Mouse (Mus musculus): Measurements from ENCODE around the gene Ankfn1. TPM values are rescaled to one million over a fixed set of nuclear protein-coding genes. Genes with fewer than 3 reads are reported as not detected.

Gene Ankfn1
- polyA plus RNA-seq, 1 experiment from 2014 or later, result 4.4 TPM

DNA sequence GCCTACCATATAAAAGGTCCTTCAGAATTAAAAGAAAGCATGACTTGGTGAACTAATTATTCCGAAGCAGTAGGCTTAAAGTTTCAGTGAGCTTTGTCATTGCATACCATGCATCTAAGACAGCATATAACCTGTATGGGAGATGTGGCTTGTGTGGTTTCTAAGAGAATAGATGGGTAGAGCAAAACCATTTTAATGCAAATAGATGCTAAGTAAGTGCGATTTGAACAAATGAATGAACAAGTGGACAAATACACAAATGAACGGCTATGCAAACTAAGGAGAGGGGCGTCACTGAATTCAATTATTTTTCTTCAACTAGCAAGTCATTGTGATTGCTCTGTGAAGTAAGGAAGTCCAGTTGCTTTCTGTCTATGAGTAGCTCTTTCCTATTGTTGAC lies 198.3 kb downstream of the Ankfn1 start:
- no peak for ATAC-seq (replicated peaks; ENCODE audit: low FRiP score)
- 61% methylated on average over 4 of the region's 4 CpGs for WGBS
- Histone ChIP-seq H3K27me3 (ENCODE audit: control insufficient read depth, insufficient read depth, low read length) (no peaks in the 10 kb centered on the region), H3K9me3 (ENCODE audit: control insufficient read depth, low read length) (no peaks in the 10 kb centered on the region), H3K36me3 (ENCODE audit: control insufficient read depth, insufficient read depth, low read length) (no peaks in the 10 kb centered on the region), H3K4me3 (ENCODE audit: low read depth, low read length) (no peak overlapping the region), H3K4me1 (replicated peaks; ENCODE audit: control insufficient read depth, insufficient read depth, low read length) (no peaks in the 10 kb centered on the region), H3K4me2 (ENCODE audit: low read depth, low read length, severe bottlenecking) (no peak overlapping the region), H3K9ac (ENCODE audit: low read length) (no peak overlapping the region), H3K27ac (ENCODE audit: low read depth, low read length) (no peak overlapping the region)
- no peak for DNase-seq (ENCODE audit: low spot score)

DNA sequence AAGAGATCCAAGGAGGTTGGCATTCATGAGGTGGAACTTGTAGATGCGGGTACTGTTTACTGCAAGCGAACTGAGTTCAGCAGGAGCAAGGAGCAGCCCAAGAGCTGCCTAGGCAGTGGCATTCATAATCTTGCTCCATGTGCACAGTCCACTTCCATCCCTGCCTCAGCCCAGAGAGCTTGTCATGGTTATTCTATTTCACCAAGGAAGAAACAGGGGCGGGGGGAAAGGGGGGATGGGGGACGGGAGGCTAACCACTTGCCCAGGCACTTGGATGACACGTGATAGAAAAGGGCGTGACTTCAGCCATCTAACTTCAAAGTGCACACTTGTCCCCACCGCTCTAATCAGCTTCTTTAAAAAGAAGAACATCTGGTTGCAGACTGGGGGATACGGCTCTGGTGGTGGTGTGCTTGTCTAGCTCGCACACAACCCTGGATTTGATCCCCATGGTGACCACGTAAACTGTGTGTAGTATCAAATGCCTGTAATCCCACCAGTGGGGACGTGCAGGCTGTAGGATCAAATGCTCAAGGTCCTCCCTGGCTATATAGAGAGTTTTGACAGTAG lies 203.1 kb downstream of the Ankfn1 start:
- Histone ChIP-seq H3K27me3 (ENCODE audit: control insufficient read depth, insufficient read depth, low read length) (no peaks in the 10 kb centered on the region), H3K9me3 (ENCODE audit: control insufficient read depth, low read length) (no peaks in the 10 kb centered on the region), H3K4me1 (replicated peaks; ENCODE audit: control insufficient read depth, insufficient read depth, low read length) (0 out of 2 replicates have a peak, but pooled peaks cover under 1% of the 10 kb centered on the region), H3K9ac (ENCODE audit: low read length) (no peak overlapping the region), H3K36me3 (ENCODE audit: control insufficient read depth, insufficient read depth, low read length) (no peaks in the 10 kb centered on the region), H3K4me2 (ENCODE audit: low read depth, low read length, severe bottlenecking) (no peak overlapping the region), H3K4me3 (ENCODE audit: low read depth, low read length) (no peak overlapping the region), H3K27ac (ENCODE audit: low read depth, low read length) (no peak overlapping the region)
- no peak for ATAC-seq (replicated peaks; ENCODE audit: low FRiP score)
- WGBS, result 73% methylated on average over 11 of the region's 11 CpGs
- no peak for DNase-seq (ENCODE audit: low spot score)

DNA sequence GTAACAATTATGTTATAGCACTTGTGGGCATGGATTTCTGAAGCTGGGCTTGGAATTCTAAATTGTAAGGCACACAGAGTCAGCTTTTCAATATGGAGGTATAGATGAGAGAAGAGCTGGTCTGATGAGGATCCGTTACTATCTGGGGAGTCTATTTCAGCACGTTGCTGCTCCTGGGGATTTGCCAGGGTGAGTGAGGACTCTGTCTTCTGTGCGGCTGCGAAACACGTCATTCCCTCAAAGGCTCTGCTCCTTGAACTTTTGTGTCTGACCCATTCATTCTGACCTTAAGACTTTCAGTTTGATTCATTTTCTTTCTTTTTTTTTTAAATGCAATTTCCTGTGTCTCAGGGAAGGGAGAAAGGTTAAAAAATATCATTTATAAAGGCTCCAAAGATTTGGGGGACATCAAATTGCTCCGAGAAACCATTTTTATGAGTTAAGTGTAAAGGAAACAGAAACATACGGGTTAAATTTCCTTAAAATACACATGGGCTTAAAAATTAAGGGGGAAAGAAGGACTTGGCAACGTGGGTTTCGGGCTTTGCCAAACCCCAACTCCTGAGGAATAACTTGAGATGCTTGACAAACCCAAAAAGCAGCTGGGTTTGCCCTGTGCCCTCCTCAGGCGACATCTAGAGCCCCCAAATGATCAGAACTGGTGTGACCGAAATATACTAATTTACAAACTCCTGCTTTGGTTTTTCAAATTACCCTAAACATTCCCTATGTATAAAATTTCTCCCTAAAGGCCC lies 207.9 kb downstream of the Ankfn1 start:
- 78% methylated on average over 11 of the region's 11 CpGs for WGBS
- no peak for ATAC-seq (replicated peaks; ENCODE audit: low FRiP score)

DNA sequence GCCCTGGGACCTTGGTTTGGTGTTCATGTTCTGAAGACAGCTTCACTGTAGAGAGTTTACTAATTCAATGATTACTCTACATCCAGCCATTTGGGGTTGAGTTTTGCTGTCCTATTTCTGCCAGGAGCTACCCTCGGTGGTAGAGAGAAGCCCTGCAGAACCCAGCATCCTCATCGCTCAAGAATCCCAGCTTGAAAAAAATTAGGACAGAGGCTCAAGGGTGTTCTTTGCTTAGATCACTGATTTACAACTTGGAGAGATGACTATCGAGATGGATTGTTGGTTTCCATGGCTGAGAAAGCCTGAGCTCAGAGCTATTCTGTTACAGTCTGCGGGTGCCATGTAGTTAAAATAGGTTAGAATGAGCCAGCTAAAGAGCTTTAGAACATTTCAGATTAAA lies 209.2 kb downstream of the Ankfn1 start:
- no peak overlapping the region for H3K9ac ChIP-seq (ENCODE audit: low read length)
- 93% methylated on average over 4 of the region's 4 CpGs for WGBS
- H3K9me3 ChIP-seq (ENCODE audit: control insufficient read depth, low read length), result no peaks in the 10 kb centered on the region
- ATAC-seq (replicated peaks; ENCODE audit: low FRiP score) (no peak), DNase-seq (ENCODE audit: low spot score) (no peak)
- 0 out of 2 replicates have a peak, but pooled peaks cover 2% of the 10 kb centered on the region for H3K4me1 ChIP-seq (replicated peaks; ENCODE audit: control insufficient read depth, insufficient read depth, low read length)
- no peak overlapping the region for H3K4me3 ChIP-seq (ENCODE audit: low read depth, low read length)
- H3K27ac ChIP-seq (ENCODE audit: low read depth, low read length), result no peak overlapping the region
- H3K4me2 ChIP-seq (ENCODE audit: low read depth, low read length, severe bottlenecking), result no peak overlapping the region
- H3K27me3 ChIP-seq (ENCODE audit: control insufficient read depth, insufficient read depth, low read length), result no peaks in the 10 kb centered on the region
- H3K36me3 ChIP-seq (ENCODE audit: control insufficient read depth, insufficient read depth, low read length), result no peaks in the 10 kb centered on the region

More for the DNA sequence above, 207.9 kb downstream of the Ankfn1 start:
- Histone ChIP-seq H3K9ac (ENCODE audit: low read length) (no peak overlapping the region), H3K4me1 (replicated peaks; ENCODE audit: control insufficient read depth, insufficient read depth, low read length) (0 out of 2 replicates have a peak, but pooled peaks cover 2% of the 10 kb centered on the region), H3K4me3 (ENCODE audit: low read depth, low read length) (no peak overlapping the region), H3K4me2 (ENCODE audit: low read depth, low read length, severe bottlenecking) (no peak overlapping the region), H3K9me3 (ENCODE audit: control insufficient read depth, low read length) (no peaks in the 10 kb centered on the region), H3K36me3 (ENCODE audit: control insufficient read depth, insufficient read depth, low read length) (no peaks in the 10 kb centered on the region), H3K27ac (ENCODE audit: low read depth, low read length) (no peak overlapping the region), H3K27me3 (ENCODE audit: control insufficient read depth, insufficient read depth, low read length) (no peaks in the 10 kb centered on the region)
- DNase-seq (ENCODE audit: low spot score), result no peak

DNA sequence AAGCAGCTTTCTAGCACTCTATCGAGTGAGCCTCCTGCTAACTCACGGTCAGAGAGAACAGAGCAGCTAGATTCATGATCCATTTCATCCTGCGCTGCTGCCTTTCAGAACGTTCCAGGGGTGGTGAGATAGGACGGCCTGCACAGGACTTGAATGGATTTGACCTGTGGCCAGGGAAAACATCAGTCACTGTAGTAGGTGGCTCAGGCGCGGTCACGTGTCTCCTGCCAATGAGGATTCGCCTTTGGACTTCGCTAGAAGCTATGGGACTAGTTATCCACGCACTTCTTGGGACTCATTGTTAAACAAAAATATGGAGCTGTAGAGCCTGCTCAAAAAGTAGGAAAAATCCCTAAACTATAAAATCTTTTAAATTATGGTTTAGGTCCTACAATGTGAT lies 226.0 kb downstream of the Ankfn1 start:
- 90% methylated on average over 11 of the region's 11 CpGs for WGBS
- DNase-seq (ENCODE audit: low spot score) (peak; percentile 29), ATAC-seq (replicated peaks; ENCODE audit: low FRiP score) (no peak)
- no peak overlapping the region for H3K4me3 ChIP-seq (ENCODE audit: low read depth, low read length)
- H3K4me2 ChIP-seq (ENCODE audit: low read depth, low read length, severe bottlenecking), result no peak overlapping the region
- H3K36me3 ChIP-seq (ENCODE audit: control insufficient read depth, insufficient read depth, low read length), result no peaks in the 10 kb centered on the region
- no peak overlapping the region for H3K9ac ChIP-seq (ENCODE audit: low read length)
- H3K9me3 ChIP-seq (ENCODE audit: control insufficient read depth, low read length), result no peaks in the 10 kb centered on the region
- H3K4me1 ChIP-seq (replicated peaks; ENCODE audit: control insufficient read depth, insufficient read depth, low read length), result no peaks in the 10 kb centered on the region; the same call in 1 of the 2 replicates
- no peak overlapping the region for H3K27ac ChIP-seq (ENCODE audit: low read depth, low read length)
- no peaks in the 10 kb centered on the region for H3K27me3 ChIP-seq (ENCODE audit: control insufficient read depth, insufficient read depth, low read length)

DNA sequence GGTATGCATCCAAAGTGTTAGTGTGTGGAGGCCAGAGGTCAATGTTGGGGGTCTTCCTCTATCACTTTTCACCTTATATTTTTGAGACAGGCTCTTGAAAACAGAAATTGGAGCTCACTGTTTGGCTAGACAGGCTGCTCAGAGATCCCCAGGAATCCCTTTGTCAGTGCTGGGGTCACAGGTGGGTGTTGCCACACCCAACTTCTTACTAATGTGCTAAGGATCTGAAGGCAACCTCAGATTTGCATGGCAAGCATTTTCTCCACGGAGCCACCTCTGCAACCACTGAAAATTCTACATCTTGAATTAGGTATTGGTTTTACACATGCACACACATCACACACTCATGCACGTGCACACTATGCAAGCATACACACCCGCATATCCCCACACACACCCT lies 226.5 kb downstream of the Ankfn1 start:
- ATAC-seq (replicated peaks; ENCODE audit: low FRiP score) (no peak), DNase-seq (ENCODE audit: low spot score) (peak; percentile 16)
- H3K4me3 ChIP-seq (ENCODE audit: low read depth, low read length), result no peak overlapping the region
- H3K27me3 ChIP-seq (ENCODE audit: control insufficient read depth, insufficient read depth, low read length), result no peaks in the 10 kb centered on the region
- H3K9me3 ChIP-seq (ENCODE audit: control insufficient read depth, low read length), result no peaks in the 10 kb centered on the region
- H3K27ac ChIP-seq (ENCODE audit: low read depth, low read length), result no peak overlapping the region
- H3K9ac ChIP-seq (ENCODE audit: low read length), result no peak overlapping the region
- H3K4me1 ChIP-seq (replicated peaks; ENCODE audit: control insufficient read depth, insufficient read depth, low read length), result no peaks in the 10 kb centered on the region; the same call in 1 of the 2 replicates
- no peaks in the 10 kb centered on the region for H3K36me3 ChIP-seq (ENCODE audit: control insufficient read depth, insufficient read depth, low read length)
- H3K4me2 ChIP-seq (ENCODE audit: low read depth, low read length, severe bottlenecking), result no peak overlapping the region
- 88% methylated on average over 3 of the region's 3 CpGs for WGBS

DNA sequence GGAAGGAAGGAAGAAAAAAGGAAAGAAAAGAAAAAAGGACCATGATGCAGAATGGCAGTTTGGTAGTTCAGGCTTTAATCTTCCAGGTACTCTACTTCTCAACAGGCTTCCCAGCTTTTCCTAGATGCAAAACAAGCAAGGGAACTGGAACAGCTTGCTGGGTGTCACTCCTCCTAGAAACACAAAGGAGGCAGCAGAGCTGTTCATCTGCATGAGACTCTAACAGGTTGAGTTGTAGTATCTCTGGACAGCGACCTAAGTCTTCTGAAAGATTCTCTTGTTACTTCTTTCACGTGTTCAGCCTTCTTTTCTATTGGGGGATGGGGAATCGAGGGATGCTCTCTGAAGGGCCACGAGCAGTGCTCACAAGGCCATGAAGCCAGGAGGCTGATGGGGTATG lies 228.7 kb downstream of the Ankfn1 start:
- Histone ChIP-seq H3K4me1 (replicated peaks; ENCODE audit: control insufficient read depth, insufficient read depth, low read length) (peaks cover 7% of the 10 kb centered on the region; the same call in 1 of the 2 replicates), H3K9me3 (ENCODE audit: control insufficient read depth, low read length) (no peaks in the 10 kb centered on the region), H3K27me3 (ENCODE audit: control insufficient read depth, insufficient read depth, low read length) (no peaks in the 10 kb centered on the region), H3K9ac (ENCODE audit: low read length) (no peak overlapping the region), H3K4me2 (ENCODE audit: low read depth, low read length, severe bottlenecking) (no peak overlapping the region), H3K27ac (ENCODE audit: low read depth, low read length) (no peak overlapping the region), H3K36me3 (ENCODE audit: control insufficient read depth, insufficient read depth, low read length) (no peaks in the 10 kb centered on the region), H3K4me3 (ENCODE audit: low read depth, low read length) (no peak overlapping the region)
- WGBS, result 46% methylated on average over 4 of the region's 4 CpGs
- ATAC-seq (replicated peaks; ENCODE audit: low FRiP score) (no peak), DNase-seq (ENCODE audit: low spot score) (peak; percentile 29)

DNA sequence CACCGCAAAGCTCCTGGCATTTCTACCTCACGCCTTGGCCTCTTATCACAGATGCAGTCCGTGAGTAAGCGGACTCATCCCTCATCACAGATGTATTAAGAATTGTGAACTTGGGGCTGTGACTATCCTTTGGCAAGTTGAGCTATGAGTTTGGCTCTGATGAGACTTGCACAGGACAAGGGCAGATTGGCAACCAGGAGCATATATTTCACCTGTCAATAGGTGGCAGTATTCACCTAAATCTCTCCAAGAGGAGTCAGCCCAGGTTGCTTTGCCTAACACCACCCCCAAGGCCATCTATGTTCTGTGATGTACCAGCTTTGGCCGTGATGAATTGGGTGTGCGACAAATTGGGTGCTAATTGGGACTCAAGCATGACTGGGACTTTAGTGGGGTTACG lies 231.3 kb downstream of the Ankfn1 start:
- no peak overlapping the region for H3K4me2 ChIP-seq (ENCODE audit: low read depth, low read length, severe bottlenecking)
- H3K9ac ChIP-seq (ENCODE audit: low read length), result no peak overlapping the region
- no peak overlapping the region for H3K27ac ChIP-seq (ENCODE audit: low read depth, low read length)
- H3K4me3 ChIP-seq (ENCODE audit: low read depth, low read length), result no peak overlapping the region
- H3K9me3 ChIP-seq (ENCODE audit: control insufficient read depth, low read length), result peaks cover 3% of the 10 kb centered on the region; the same call in 1 of the 2 replicates
- WGBS, result 38% methylated on average over 7 of the region's 7 CpGs
- H3K36me3 ChIP-seq (ENCODE audit: control insufficient read depth, insufficient read depth, low read length), result no peaks in the 10 kb centered on the region
- H3K27me3 ChIP-seq (ENCODE audit: control insufficient read depth, insufficient read depth, low read length), result no peaks in the 10 kb centered on the region
- H3K4me1 ChIP-seq (replicated peaks; ENCODE audit: control insufficient read depth, insufficient read depth, low read length), result peaks cover 7% of the 10 kb centered on the region; the same call in 1 of the 2 replicates
- ATAC-seq (replicated peaks; ENCODE audit: low FRiP score), result peak; percentile 79
- peak; percentile 67 for DNase-seq (ENCODE audit: low spot score)
